Mouse (Mus musculus) hindbrain, postnatal 0 days (tissue): ENCODE data around the gene Tchhl1. TPM values are rescaled to one million over a fixed set of nuclear protein-coding genes. Genes with fewer than 3 reads are reported as not detected.

Experiments
- ATAC-seq: fragments of 200-750 bp; cut with Nextera tagmentation; 2 replicates; pipeline ENCODE4 v1.8.0; 2017; ENCODE audit warnings: mild to moderate bottlenecking, moderate TSS enrichment, moderate library complexity
- DNase-seq: peaks from one replicate; pipeline ENCODE4 v3.0.0-alpha.2; 2015; ENCODE audit warnings: low spot score
- H3K27ac ChIP-seq: fragments of 300-500 bp; sonication (generic); 2 replicates; pipeline ENCODE4 v1.5.1; 2014; ENCODE audit warnings: mild to moderate bottlenecking
- H3K27me3 ChIP-seq: fragments of 300-500 bp; sonication (generic); 2 replicates; pipeline ENCODE4 v1.6.1; 2014; ENCODE audit warnings: low read length, mixed read lengths; ENCODE audit not compliant: insufficient read depth
- H3K36me3 ChIP-seq: fragments of 300-500 bp; sonication (generic); 2 replicates; pipeline ENCODE4 v1.6.1; 2014; ENCODE audit warnings: low read length, mixed read lengths; ENCODE audit not compliant: insufficient read depth
- H3K4me1 ChIP-seq: fragments of 300-500 bp; sonication (generic); 2 replicates; pipeline ENCODE4 v1.6.1; 2014; ENCODE audit warnings: antibody characterized with exemption, low read length, mixed read lengths; ENCODE audit not compliant: insufficient read depth
- H3K4me2 ChIP-seq: fragments of 300-500 bp; sonication (generic); 2 replicates; pipeline ENCODE4 v1.6.1; 2014; ENCODE audit warnings: low read depth, mild to moderate bottlenecking, low read length, moderate library complexity, mixed read lengths
- H3K4me3 ChIP-seq: fragments of 300-500 bp; sonication (generic); 2 replicates; pipeline ENCODE4 v1.5.1; 2014; ENCODE audit warnings: low read length
- H3K9ac ChIP-seq: fragments of 300-500 bp; sonication (generic); replicated peaks from 2 replicates; pipeline ENCODE4 v1.6.1; 2014; ENCODE audit warnings: mild to moderate bottlenecking, low read length, moderate library complexity, mixed read lengths
- H3K9me3 ChIP-seq: fragments of 300-500 bp; sonication (generic); 2 replicates; pipeline ENCODE4 v1.6.1; 2016; ENCODE audit warnings: low read length, mixed read lengths
- CTCF ChIP-seq: IDR thresholded peaks from 2 replicates; pipeline ENCODE4 v1.5.1; 2016; ENCODE audit warnings: antibody characterized with exemption, control low read depth, low read depth
- WGBS: fragments of 180-500 bp; shearing (Covaris S2); extraction: QIAGEN DNeasy Blood & Tissue Kit; methylation state at CpG from one replicate; pipeline ENCODE4 v1.1.7; 2014; 5-methylcytosine and 5-hydroxymethylcytosine counted together
- microRNA-seq, 2 experiments: library from miRNA; unstranded; fragments of <30 nt; microRNA quantifications; one replicate each; pipeline ENCODE4; 2016
- polyA plus RNA-seq: library from polyadenylated mRNA; unstranded; fragments of >200 nt; fragmentation: Nextera tagmentation; extraction: Ambion mirVana; gene quantifications from 2 replicates; pipeline ENCODE4 v1.2.1, GENCODE M21; 2015
- total RNA-seq: library from RNA; depleted of rRNA; stranded (reverse); fragments of >200 nt; gene quantifications from 2 replicates; pipeline ENCODE4 v1.2.3, GENCODE M21; 2014; rRNA removed

Tchhl1 gene
- total and polyA plus RNA-seq, 2 experiments from 2014 or later: not detected

DNA sequence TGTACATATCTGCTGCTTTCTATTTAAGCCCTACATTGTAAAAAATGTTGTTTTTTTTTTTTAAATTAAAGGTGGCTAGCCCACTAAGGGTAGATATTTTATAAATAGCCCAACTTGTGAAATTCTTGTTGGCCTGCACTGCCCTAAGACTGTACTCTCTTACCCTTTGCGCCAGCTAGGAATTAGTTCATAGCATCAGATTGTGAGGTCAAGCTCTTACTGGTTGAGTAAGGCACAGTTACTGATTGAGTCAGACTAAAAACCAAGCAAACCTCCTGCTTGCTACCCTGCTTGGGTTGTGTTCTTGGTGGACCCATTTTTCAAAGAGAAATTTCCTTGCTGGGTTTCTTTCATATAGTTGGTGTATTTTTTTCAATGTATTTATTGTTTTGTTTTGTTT, 43.2 kb downstream of the Tchhl1 start:
- Histone ChIP-seq H3K27me3 (no peaks in the 10 kb centered on the region), H3K27ac (no peak overlapping the region), H3K9me3 (no peaks in the 10 kb centered on the region), H3K9ac (no peak overlapping the region), H3K4me1 (no peaks in the 10 kb centered on the region), H3K4me2 (no peak overlapping the region), H3K4me3 (no peak overlapping the region), H3K36me3 (no peaks in the 10 kb centered on the region)
- DNase-seq: no peak
- no peak for ATAC-seq
- 97% methylated on average over 1 of the region's 1 CpGs for WGBS
- no peak for TF ChIP-seq CTCF

DNA sequence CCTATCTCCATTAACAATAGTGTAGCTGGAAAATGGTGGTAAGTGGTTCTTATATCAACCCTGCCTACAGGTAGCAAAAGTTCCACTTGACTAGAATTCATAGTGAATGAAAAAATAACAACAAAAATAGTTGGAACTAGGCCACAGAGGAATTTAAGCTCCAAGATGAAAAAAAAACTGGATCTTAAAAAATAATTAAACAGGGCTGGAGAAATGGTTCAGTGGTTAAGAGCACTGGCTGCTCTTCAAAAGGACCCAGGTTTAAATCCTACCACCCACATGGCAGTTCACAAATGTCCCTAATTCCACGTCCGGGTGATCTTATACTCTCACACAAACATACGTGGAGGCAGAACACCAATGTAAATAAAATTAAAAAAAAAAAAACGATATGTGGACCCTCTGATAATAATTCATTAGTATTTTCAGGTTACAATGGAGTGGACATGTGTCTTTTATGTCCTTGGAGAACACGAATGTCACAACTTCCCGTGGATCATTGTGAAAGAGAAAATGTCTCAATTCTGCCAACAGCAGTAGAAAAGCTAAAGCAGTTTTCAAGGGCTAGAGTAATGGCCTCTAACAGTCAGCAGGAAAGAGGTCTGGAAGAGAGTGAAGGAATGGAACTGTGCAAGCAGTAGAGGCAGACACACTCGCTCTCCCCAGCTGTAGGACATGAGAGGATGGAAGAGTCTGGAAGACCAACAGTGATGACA, 44.0 kb downstream of the Tchhl1 start:
- Histone ChIP-seq H3K36me3 (no peaks in the 10 kb centered on the region), H3K27ac (no peak overlapping the region), H3K4me3 (no peak overlapping the region), H3K27me3 (no peaks in the 10 kb centered on the region), H3K4me2 (no peak overlapping the region), H3K9ac (no peak overlapping the region), H3K4me1 (no peaks in the 10 kb centered on the region), H3K9me3 (no peaks in the 10 kb centered on the region)
- WGBS: 77% methylated on average over 7 of the region's 7 CpGs
- no peak for TF ChIP-seq CTCF
- no peak for ATAC-seq
- DNase-seq: no peak

DNA sequence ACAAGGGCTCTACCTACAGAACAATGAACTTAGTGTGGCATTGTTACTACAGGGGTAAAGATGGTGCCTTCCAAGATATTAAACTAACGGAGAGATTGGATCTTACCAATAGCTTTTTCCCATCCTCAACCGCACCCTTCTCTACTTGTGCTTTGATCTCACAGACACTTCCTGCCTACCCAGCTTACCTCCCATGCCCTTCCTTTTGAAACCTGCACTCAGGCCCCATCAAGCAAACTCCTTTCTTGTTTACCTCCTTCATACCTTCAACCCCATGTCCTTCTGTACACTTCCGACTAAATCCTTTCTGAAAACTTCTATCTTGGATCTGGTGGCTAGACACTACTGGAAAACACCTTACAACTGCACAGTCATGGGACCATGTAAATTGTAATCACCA, 46.1 kb downstream of the Tchhl1 start:
- DNase-seq (no peak), ATAC-seq (no peak)
- H3K27me3 ChIP-seq: no peaks in the 10 kb centered on the region
- no peaks in the 10 kb centered on the region for H3K9me3 ChIP-seq
- H3K4me2 ChIP-seq: no peak overlapping the region
- H3K36me3 ChIP-seq: no peaks in the 10 kb centered on the region
- WGBS: 96% methylated on average over 3 of the region's 3 CpGs
- H3K4me1 ChIP-seq: no peaks in the 10 kb centered on the region
- no peak overlapping the region for H3K27ac ChIP-seq
- no peak for TF ChIP-seq CTCF
- no peak overlapping the region for H3K4me3 ChIP-seq
- H3K9ac ChIP-seq: no peak overlapping the region

DNA sequence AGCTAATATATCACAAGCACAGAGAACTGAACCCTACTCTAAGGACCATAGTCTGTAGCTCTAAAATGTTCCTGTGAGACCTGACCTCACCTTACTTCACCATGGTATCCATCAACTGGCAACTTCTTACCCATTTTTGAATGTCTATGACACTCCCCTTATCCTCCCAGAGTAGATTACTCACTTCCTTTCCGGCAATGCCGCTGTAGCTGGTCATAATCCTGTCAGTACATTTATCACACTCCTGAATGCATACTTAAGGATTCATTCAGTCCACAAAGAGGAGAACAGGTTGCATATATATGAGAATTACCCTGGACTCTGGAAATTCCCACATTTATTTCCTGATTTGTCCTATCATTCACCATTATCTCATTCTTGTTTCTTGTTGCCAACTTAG, 48.8 kb downstream of the Tchhl1 start:
- no peaks in the 10 kb centered on the region for H3K4me1 ChIP-seq
- H3K27me3 ChIP-seq: no peaks in the 10 kb centered on the region
- ATAC-seq (no peak), DNase-seq (no peak)
- H3K4me2 ChIP-seq: no peak overlapping the region
- no peak overlapping the region for H3K4me3 ChIP-seq
- no peak overlapping the region for H3K27ac ChIP-seq
- no peaks in the 10 kb centered on the region for H3K9me3 ChIP-seq
- H3K36me3 ChIP-seq: no peaks in the 10 kb centered on the region
- no peak overlapping the region for H3K9ac ChIP-seq
- 98% methylated on average over 2 of the region's 2 CpGs for WGBS
- no peak for TF ChIP-seq CTCF

DNA sequence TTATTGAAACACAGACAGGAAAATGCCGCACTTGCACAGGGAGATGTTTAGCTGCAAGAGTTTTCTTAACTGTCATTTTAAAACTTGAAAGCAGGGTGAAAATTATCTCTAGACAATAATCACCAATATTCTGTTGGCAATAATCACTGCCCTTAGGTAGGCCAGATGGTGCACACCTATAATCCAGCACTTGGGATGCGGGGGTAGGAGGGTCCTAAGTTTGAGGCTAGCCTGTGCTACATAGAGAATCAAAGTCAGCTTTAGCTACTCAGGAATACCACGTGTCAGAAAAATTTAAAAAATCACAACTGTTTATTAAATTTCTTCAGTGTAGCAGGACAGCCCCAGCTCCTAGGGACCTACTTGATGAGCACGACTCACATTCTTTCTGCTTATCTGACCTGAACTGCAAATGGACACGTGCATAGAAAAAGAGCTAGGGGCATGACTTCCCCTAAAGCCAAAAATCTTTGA, 51.3 kb downstream of the Tchhl1 start:
- Histone ChIP-seq H3K36me3 (no peaks in the 10 kb centered on the region), H3K4me3 (peak overlapping the region; percentile 46), H3K27me3 (no peaks in the 10 kb centered on the region), H3K27ac (no peak overlapping the region), H3K9ac (no peak overlapping the region), H3K4me2 (peak overlapping the region; percentile 80), H3K9me3 (no peaks in the 10 kb centered on the region), H3K4me1 (no peaks in the 10 kb centered on the region)
- TF ChIP-seq CTCF: no peak
- ATAC-seq: peak; percentile 22; the same call in 1 of the 2 replicates
- 53% methylated on average over 5 of the region's 5 CpGs for WGBS
- no peak for DNase-seq

DNA sequence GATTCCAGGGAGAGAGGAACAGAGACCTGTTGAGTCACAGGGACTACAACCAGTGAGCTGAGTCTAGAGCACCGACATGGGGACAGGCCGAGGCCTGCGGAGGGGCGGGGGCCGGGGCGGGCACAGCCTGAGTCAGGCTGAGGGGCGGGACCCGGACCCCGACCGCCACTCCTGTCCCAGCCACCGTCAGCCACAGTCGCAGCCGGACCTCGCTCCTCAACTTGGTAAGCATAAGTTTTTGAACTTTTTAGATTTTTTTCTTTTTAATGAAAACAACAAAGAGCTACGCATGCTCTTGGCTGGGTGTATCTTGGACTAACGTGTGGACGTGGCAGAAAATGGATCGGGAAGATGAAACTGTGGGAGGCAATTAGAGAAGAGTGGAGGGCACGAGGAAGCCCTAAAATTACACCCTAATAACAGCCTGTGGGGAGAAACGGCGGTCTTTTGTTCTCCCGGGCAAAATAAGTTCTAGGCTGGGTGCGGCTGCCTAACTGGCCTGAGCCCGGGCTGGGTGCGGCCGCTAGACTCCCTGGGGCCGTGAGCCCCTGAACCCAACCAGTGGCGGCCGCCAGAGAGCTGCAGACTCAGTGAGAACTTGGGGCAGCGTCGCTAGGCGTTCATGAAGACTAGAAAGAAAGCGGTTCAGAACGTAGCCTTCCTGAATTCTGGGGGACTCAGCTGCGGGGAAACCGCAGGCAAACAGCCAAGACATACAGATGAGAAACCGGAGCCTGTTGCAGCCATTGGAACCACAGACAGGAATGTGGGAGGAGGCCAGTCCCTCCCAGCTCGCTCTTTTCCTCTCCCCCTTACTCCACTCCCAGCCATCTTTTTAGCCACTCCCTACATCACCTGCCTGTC, 52.0 kb downstream of the Tchhl1 start, which contains the start of gene S100a11:
Gene S100a11 (plus strand): TSS at position 159 of the 864 bp plus-strand sequence.
- peak; percentile 37 for DNase-seq
- no peaks in the 10 kb centered on the region for H3K27me3 ChIP-seq
- peak; percentile 85 for ATAC-seq
- H3K4me3 ChIP-seq: peak within 1 kb of the TSS; percentile 46
- H3K4me2 ChIP-seq: peak within 1 kb of the TSS; percentile 80
- H3K9me3 ChIP-seq: no peaks in the 10 kb centered on the region
- no peaks in the 10 kb centered on the region for H3K36me3 ChIP-seq
- peak within 1 kb of the TSS; percentile 52; the same call in 1 of the 2 replicates for H3K27ac ChIP-seq
- H3K4me1 ChIP-seq: no peaks in the 10 kb centered on the region
- peak within 1 kb of the TSS; percentile 60 for H3K9ac ChIP-seq
- peak; percentile 20; the same call in 1 of the 2 replicates for TF ChIP-seq CTCF
- under 1% methylated on average over 38 of the region's 38 CpGs for WGBS

Small RNA genes lying within 50 kb of the gene (microRNA-seq; reads per million reads assigned to microRNA genes)
- 0 reads per million in 2 experiments for gene Gm22752

Other genes starting within 250 kb of the Tchhl1 start
- 0.29 TPM in 1 of 2 replicates, not detected in the other for gene Flg, start 195.2 kb upstream of the Tchhl1 start, total RNA-seq
- not detected in 2 replicates for gene Flg, start 195.2 kb upstream of the Tchhl1 start, polyA plus RNA-seq
- gene Hrnr, start 149.0 kb upstream of the Tchhl1 start, total RNA-seq: not detected in 2 replicates
- gene Hrnr, start 149.0 kb upstream of the Tchhl1 start, polyA plus RNA-seq: not detected in 2 replicates
- gene Rptn, start 75.1 kb upstream of the Tchhl1 start, total RNA-seq: 0.05 TPM in 1 of 2 replicates, not detected in the other
- gene Rptn, start 75.1 kb upstream of the Tchhl1 start, polyA plus RNA-seq: not detected in 2 replicates
- gene Tchh, start 26.4 kb upstream of the Tchhl1 start, total RNA-seq: 0.11 and 0.21 TPM in 2 replicates
- gene Tchh, start 26.4 kb upstream of the Tchhl1 start, polyA plus RNA-seq: 2.0 and 2.5 TPM in 2 replicates
- gene S100a11, start 51.7 kb downstream of the Tchhl1 start, total RNA-seq: 9.7 and 16.4 TPM in 2 replicates
- 234 and 235 TPM in 2 replicates for gene S100a11, start 51.7 kb downstream of the Tchhl1 start, polyA plus RNA-seq
- 91.5 and 109 TPM in 2 replicates for gene S100a10, start 86.3 kb downstream of the Tchhl1 start, total RNA-seq
- 198 and 206 TPM in 2 replicates for gene S100a10, start 86.3 kb downstream of the Tchhl1 start, polyA plus RNA-seq
- not detected in 2 replicates for gene Tdpoz2, start 183.9 kb downstream of the Tchhl1 start, total RNA-seq
- not detected in 2 replicates for gene Tdpoz2, start 183.9 kb downstream of the Tchhl1 start, polyA plus RNA-seq
- not detected in 2 replicates for gene Tdpoz1, start 207.6 kb downstream of the Tchhl1 start, total RNA-seq
- gene Tdpoz1, start 207.6 kb downstream of the Tchhl1 start, polyA plus RNA-seq: not detected in 2 replicates
- not detected in 2 replicates for gene Gm37596, start 224.3 kb downstream of the Tchhl1 start, total RNA-seq
- gene Gm37596, start 224.3 kb downstream of the Tchhl1 start, polyA plus RNA-seq: not detected in 2 replicates